Mouse (Mus musculus) cerebellum, adult 18-20 months (tissue): ENCODE measurements around the gene Chrng.
A peak's percentile ranks its signal among the peaks of the same experiment; 100 is the strongest.

Experiments
- DNase-seq, 2 experiments: peaks; one replicate each; pipeline ENCODE4 v3.0.0; 2021

Gene Chrng

DNA sequence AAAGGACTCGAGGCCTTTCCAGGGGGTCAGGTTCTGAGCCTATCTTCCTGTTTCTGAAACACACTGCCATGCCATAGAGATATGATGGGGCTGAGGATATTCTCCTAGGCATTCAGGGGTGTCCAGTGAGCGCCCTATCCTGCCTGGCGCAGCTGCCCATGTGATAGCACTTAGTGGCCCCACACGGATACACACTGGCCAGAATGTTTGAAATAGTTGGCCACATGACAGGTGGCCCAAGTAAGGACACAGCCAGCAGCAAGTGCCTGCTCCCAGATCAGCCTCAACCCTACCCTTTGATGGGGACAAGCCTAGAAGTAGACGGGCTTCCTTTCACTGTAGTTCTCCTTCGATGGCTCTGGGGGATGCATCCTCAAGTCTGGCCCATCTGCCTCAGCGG is at the start of gene Chrng:
Chrng (plus strand) TSS at position 193 of the 400 bp plus-strand sequence.
- DNase-seq = no peak

DNA sequence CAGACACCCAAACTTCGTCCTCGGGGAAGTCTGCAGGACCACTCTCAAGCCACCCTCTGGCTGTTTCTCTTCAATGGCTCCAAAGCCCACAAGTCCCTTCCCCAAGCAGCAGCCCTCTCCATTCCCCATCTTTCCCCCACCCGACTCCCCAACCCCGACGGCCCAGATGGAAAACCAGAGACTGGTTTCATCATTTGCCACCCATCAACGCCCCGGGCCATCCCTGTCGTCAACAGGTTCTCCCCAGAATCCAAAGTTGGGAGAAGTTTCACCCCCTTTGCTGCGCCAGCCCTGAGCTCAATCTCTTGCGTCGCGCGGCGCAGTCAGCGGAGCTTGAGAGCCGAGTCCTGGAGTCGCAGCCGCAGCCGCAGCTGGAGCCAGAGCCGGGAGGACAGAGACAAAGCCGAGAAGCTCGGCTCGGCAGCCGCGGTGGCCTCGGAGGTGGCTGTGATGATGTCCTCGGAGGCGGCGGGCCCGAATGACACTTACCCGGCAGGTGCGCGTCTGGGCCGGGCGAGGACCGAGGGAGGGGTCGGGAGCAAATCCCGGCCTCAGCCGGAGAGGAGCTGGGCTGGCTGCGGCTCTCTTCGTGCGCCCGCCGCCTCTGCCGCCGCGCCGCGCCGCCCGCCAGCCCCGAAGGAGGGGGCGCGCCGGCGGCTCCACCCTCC is 48.8 kb upstream of the Chrng start:
- no peak for DNase-seq

DNA sequence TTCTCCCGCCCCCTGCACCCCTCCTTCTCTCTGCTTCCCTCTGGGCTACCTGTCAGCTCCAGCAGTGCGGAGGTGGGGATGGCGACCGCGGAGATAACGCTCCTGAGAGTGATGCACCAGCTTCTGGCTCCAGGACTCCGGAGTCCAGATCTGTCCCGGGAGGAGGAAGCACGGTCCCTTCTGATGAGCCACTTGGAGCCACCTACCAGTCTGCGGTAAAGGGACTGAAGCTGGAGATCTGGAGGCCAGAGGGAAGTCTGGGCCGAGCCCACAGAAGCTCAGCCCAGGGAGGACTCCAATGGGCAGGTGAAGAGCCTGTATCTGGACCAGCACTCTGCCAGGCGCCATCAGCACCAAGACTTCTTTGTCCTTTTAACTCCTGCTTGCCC is 48.3 kb upstream of the Chrng start, which contains the start of gene Ecel1:
Ecel1 (minus strand) TSS at position 323 of the 389 bp plus-strand sequence.
- DNase-seq = no peak

DNA sequence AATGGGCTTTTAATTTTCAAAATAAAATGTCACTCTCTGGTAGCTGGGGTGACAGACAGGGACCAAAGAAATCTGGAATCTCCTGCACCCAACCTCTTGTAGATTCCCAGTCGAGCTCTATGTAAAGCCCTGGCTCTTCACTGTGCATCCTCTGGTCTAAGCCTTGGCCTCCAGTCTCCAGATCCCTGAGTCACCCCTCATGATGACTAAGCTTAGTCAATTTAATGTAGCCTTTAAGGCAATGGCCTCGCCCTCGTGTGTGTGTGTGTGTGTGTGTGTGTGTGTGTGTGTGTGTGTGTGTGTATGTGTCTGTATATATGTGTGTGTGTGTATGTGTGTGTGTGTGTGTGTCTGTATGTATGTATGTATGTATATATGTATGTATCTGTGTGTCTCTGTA is 45.1 kb upstream of the Chrng start:
- no peak for DNase-seq

DNA sequence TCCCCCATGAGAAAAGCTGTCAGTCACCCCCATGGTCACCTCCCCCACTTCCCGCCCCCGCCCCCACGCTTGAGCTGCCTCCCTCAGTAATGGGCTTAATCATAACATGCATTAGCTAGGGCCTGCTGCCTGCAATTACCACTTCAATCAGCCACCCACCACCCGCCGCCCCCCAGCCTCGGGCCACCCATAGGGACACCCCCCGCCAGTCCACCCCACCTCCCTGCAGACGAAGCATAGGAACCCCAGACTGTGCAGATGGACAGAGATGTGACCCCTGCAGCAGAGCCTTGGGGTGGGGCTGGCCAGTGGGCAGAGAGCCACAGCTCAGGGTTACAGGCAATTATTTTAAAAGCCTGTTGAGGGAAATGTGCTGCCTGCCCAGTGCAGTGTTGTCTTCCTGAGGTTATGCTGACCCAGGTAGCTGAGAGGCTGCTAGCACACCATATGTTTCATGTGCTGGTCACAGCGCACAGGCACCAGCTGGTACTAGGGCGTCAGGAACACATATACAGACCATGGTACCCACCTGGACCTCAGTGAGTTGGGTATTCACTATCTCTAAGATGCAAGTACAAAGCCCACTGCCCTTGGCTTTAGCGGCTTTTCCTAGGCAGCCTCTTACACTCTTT is 40.2 kb upstream of the Chrng start:
- DNase-seq = no peak

DNA sequence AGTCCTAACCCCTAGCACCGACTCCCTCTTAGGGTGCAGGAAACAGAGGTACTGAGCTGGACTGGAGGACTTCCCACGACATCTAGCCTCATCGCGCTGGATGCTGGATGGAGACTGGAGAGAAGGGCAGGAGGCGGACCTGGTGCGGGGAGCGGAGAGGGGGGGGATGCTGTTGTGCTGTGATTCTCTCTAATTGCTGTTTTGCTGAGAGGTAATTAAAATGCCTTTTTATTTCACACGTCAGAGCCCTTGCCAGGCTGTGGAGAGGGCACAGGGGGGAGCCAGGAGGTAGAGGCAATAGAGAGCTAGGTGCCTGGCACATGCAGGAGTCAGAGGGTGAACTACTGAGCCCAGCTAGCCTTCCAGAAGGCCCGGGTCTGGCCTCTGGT is 39.7 kb upstream of the Chrng start:
- no peak for DNase-seq

DNA sequence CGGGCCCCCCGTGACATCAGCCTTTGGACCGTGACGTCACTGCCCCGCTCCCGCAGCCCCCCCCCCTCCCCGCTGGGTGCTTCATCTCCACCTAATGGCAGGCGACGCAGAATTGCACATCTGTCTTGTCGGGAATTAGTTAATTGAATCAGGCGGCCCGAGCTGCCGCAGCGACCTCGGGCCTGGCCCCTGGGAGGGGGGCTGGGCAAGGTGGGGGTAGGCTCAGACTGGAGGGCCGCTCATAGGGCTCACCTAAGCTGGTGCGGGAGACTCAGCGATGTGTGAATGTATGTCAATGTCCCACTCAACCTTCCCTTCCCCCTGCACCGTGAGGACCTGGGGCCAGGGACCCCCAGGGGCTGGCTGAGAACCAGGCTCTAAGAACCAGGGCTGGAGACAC is 34.0 kb upstream of the Chrng start:
- no peak for DNase-seq

DNA sequence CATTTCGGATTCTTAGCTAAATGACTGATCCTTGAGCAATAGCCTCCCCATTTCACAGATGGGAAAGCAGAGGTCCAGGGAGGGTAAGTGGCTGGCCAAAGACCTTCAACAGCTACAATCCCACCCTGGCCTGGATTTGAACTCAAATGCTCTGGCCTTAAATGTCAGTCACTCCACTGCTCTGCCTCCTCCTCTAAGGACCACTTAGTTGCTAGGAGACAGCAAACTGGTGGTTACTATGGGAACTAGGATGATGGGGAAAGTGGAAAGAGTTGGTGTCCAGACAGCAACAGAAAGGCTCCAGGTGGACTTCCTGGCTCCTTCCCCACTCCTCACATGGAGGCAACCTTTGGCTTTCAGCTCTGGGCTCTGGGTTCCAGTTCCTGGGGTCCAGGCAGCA is 33.1 kb upstream of the Chrng start:
- no peak for DNase-seq

DNA sequence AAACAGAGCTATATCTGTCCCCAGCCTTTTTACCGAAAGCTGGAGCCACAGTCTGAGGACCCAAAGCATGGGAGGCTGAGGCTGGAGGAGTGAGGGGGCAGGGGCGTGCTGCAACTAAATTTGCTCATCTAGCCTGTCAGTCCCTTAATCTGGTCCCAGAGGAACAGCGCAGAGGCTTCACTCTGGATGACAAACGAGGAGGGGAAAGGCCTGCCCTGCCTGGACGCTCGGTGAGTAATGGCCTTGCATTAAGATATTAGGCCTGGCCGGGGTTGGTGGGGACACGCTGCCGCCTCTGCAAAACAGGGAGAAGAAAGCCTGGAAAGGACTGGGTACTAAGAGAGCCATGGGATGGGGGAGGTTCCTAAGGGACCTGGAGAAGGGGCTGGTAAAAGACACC is 32.1 kb upstream of the Chrng start:
- no peak for DNase-seq

DNA sequence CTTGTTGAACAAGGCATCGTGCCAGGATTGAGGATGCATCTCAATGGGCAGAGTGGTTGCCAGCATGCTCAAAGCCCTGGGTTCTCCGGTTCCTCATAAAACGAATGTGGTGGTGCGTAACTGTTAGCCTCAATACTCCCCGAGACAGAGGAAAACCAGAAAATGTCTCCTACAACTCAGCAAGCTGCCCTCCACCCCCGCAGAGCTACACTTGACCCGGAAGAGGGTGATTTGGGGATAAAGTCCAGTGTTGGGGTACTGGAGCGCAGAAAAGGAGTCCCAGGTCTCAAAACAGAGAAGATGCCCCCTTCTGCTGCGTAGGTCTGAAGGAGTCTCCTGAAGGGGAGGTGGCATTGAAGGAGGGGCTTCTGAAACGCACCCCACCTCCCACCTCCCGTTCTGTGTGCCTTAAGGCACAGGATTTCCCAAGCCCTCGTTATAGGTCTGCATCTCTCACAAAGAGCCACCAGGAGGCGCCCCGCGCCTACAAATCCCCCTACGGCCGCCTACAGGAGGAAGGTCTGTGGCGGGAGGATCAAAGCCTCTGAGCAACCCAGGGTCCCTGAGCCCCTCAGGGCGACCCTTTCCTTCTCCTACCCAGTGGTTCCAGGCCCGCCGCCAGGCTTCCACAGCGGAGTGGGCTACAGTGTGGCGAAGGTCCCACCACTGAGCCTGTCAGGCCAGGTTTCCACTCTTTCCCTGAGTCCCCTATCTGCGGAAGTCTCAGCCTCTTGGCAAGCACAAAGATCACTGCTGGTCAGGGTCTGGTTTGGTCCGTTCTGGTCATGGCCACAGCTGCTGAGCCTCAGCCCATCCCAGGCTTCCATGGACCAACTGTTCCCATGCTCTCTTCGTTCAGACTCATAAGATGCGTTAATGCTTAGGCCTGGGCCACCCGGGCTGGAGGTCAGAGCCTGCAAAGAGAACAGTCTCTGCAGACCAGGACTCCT is 30.2 kb upstream of the Chrng start:
- DNase-seq = peak; percentile 40 to 66

DNA sequence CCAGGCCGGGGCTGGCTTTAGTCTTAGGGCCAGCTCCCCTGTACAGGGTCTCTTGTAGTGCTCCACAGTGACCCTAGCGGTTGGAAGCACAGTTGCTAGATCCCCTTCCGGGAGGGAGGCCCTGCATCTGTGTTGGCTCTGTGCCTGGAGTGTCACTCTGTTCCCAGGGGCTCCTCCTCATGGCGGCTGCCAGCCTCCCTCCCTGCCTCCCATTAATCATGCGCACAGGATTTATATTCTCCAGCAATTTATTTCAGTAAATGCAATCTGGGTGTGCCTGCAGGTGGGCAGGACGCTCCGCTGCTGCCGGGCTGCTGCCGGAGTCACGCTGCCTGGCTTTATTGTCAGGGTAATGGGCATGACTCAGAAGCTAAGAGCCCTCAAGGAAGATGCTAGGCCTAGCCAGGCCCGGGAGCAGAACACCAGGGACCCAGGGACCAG is 28.6 kb upstream of the Chrng start:
- no peak for DNase-seq

DNA sequence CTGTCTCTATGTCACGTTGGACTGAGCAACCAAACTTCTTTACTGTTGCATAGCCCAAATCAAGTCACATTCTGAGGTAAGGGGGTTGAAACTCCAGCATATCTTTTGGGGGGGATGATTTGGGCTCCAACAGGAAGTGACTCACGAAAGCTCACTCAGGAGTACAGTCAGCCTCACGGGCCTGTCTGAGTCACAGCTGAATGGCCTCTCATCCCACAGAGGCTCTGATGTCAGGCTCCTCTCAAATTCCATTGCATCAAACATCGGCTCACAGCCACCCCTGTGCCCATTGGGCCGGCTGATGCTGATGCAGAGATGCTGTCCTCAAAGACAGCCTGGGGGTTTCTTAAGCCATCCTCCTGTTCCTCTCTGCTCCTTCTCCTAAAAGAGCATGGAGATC is 23.6 kb upstream of the Chrng start:
- DNase-seq = no peak

DNA sequence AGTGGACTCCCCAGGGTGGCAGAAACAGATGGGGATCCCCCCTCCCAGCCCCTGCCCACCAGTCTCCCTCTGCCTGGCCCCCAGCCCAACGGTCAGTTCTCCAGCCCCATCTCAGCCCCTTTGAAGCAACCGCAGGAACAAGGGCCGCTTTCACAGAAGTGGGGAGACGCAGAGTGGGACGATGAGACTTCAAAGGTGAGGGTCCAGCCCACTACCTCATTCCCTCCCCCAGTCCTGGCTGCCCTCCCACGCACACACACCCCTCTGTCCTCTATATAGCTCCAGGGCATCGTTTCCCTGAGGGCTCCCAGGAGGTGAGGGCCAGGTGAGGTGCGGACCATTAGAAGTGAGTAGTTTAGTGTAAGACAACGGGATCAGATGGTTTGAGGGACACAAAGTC is 21.4 kb upstream of the Chrng start, which contains the start of gene Prss56:
Prss56 (plus strand) TSS at position 301 of the 400 bp plus-strand sequence.
- DNase-seq = no peak

DNA sequence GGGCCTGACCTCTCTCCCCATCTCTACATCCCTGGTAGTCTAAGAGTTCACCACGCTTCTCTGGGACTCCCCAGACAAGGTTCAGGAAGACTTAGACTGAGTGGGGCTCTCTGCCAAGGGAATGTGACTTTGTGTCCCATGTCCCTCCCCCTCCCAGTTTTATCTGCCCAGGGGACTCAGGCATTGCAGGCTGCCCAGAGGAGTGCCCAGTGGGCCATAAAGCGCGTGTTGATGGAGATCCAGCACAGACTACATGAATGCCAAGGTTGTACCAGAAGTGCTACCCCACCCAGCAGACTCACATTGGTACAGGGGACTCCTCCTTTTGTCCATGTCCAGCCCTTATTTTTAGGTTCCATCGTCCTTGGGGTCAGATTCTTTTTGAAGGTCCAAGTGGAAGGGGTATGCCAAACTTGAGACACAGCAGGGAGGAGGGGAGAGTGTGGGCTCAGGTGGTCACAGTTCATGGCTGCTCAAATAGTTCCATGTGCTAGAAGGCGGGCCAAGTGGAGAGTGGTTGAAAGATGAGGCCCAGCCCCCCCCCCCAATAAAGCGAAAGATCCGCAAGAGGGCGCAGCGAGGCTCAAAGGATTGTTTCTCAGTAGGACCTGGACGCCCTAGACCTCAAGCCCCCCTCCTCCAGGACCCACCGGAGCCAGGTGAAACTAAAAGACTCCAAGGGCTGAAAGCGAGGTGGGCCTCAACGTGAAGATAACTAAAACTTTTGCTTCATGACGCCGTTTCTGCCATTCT is 20.3 kb upstream of the Chrng start:
- no peak for DNase-seq

DNA sequence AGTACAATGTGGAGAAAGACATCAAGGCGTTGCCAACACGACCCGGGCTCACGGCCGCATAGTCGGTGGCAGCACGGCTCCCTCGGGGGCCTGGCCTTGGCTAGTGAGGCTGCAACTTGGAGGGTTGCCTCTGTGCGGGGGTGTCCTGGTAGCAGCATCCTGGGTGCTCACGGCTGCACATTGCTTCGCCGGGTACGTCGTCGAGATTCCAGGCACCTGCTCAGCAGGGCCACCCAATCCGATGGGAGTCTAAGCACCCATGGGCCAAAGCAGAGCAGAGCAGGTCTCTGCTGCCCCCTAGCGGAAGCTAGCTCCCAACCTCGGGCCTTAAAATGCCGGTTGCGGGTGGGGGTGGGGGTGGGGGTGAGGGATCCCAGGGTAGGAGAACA is 19.7 kb upstream of the Chrng start:
- DNase-seq = peak; percentile 65 to 77

DNA sequence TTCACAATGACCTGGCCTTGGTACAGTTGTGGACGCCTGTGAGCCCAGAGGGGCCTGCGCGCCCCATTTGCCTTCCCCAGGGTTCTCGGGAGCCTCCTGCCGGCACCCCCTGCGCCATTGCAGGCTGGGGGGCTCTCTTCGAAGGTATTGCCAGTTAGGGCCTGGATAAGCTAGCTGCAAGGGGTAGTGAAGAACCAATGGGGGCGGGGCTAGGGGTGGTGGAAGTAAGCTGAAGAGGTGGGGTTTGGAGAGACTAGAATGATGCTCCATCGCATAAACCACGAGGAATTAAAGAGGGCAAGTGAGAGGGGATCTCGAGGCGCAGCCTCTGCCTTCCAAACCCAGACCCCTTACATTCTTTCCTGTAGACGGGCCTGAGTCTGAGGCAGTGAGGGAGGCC is 18.9 kb upstream of the Chrng start:
- no peak for DNase-seq

DNA sequence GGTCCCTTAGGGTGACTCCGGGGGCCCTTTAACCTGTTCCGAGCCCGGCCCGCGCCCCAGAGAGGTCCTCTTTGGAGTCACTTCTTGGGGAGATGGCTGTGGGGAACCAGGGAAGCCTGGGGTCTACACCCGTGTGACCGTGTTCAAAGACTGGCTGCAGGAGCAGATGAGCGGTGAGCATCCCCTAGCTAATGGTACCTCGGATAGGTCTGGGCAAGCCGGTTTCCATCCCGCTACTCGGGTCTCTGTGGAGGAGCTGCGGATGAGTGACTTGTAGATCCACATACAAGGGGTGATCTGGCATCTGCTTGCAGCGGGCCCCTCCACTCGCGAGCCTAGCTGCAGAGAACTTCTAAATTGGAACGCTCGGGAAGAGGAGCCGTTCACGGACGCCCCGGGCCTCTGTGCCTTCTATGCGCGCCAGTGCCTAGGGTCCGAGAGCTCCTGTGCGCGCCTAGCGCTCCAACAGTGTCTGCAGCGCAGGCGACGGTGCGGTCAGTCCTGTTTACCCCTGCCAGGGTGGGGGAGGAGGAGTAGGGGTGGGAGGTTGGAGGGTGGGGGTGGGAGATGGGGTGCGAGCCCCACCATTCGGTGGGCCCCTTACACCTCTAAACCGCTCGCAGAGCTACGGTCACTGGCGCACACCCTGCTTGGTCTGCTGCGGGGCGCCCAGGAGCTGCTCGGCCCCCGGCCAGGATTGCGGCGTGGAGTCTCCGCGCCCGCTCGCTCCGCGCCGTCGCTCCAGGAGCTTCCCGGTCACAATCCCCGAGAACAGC is 18.0 kb upstream of the Chrng start:
- peak in 1 of 2 experiments; percentile 24 for DNase-seq

DNA sequence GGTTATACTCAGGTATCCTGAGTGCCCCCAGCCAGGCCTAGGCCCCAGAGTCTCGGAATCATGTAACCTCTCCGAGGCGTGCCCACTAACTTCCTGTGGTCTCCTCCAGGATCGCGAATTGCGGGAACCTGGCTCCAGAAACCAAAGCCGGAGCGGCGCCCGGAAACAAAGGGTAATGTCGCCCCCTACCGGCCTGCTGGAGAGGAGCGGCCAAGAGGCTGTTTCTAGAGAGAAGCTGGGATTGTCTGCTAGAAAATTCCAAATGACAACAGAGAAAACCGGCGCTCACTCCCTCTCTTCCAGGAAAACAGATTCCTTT is 17.5 kb upstream of the Chrng start:
- DNase-seq = peak; percentile 75 to 83

DNA sequence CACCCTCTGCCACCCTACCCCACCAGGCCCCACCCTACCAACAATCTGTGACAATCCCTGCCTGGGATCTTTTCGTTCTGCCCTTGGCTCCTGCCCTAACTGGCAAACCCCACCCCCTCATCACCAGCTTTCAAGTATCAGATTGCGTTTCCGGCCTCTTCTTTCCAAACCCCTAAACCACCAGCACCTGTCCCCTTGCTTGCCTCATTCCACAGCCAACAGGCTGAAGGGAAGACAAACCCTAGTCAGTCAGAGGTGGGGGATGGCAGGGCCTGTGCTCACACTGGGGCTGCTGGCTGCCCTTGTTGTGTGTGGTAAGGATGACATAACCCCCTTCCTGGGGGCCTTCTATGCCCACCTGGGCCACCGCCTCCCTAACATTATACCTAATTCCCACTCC is 14.0 kb upstream of the Chrng start, which contains the start of gene Chrnd:
Chrnd (plus strand) TSS at position 179 of the 400 bp plus-strand sequence.
- DNase-seq = no peak

DNA sequence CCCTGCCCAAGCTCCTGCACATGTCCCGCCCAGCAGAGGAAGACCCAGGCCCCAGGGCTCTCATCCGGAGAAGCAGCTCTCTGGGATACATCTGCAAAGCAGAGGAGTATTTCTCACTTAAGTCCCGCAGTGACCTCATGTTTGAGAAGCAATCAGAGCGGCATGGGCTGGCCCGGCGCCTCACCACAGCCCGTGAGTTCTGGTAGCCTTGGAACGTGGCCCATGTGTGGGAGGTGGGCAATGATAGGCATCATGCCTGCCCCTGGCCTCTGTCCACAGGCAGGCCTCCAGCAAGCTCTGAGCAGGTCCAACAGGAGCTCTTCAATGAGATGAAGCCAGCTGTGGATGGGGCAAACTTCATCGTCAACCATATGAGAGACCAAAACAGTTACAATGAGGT is 7.2 kb upstream of the Chrng start:
- no peak for DNase-seq

DNA sequence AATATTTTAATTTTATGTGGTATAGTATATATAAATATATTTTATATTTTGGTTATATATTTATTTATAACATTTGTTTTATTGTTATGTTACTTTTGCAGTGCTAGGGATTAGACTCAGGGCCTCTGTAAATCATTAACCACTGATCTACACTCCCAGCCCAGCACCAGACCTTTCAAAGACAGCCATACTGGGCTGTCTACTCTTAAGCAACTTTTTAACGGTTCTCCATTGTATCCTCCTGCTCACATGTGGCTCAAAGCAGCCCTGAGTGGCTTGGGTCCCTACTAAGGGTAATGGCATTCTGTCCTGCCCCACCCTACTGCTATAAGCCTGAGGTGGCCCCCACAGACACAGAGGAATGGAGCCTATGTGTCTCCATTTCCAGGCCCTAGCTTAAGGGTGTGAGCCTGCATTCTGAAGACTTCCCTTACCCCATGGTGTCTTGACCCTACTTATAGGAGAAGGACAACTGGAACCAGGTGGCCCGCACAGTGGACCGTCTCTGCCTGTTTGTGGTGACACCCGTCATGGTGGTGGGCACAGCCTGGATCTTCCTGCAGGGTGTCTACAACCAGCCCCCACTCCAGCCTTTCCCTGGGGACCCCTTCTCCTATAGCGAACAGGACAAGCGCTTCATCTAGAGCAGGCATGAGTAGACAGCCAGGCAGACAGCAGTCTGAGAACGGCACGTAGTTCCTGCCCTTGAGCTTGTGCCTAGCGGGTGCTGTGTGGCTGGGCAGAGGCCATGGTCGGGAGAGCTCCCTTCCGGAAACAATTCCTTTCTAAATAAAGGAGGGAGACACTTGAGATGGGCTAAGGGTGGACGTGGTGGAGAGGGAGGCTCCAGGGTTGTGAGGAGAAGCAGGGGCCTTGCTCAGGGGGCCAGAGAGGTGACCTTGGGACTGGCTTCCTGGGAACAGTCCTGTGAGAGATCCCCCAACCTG is 6.1 kb upstream of the Chrng start:
- no peak for DNase-seq
